Mouse (Mus musculus) frontal cortex, adult 2 months (tissue): ENCODE measurements at regions not wholly inside any gene's neighbourhood (a gene's known extent, or its start where the extent isn't known, plus 50 kb on each side); places are given as distances from the start of the nearest gene placed in this dataset.

Source experiments
- DNase-seq, 2 experiments: peaks; one replicate each; pipeline ENCODE4 v3.0.0; 2022; ENCODE audit warnings: low spot score in 1 of 2; ENCODE audit errors: extremely low spot score in 1 of 2

DNA sequence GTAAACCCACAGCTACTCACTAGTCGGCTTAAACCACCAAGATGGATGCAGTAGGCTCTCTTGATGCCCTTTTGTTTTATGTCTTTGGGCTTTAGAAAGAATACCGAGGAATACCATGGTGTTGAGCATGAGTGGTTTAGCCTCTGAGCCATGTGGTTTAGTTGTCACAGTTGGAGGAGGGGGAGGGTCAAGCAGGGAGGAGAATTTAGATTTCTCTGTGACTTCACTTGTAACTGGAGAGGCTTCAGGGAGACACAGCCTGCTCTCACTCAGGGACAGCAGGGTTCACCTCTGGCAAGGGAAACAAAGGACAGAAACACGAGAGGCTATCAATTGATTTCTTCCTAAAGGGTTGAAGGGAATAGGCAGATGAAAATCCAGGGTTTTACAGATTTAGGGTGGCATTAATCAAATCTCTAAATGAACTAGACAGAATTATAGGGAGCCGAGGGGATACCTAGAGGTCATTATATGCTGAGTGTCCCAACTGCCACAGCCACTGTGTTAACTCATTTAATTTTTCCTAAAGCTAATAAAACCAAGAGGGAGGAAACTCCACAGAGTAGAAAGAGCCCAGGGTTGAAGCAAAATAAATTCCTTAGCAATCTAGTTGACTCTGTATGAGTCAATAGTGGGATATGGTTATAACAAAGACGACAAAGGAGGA, 2113.7 kb upstream of the 5930422O12Rik start:
- no peak for DNase-seq

DNA sequence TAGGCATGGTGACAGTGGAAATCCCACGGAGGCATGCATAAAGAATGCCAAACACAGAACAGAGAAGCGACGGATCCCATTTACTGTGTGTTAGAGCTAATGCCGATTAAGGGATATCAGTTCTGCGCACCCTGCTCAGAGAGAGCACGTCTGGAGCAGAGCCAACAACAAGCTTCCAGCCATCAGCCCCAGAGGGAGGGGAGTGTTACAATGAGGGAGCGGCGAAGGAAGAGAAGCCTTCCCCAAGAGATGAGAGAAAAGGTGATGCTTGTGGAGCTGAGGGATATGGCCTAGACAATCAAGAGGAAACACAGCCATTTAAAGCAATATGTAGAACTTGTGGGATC, 2113.2 kb upstream of the 5930422O12Rik start:
- DNase-seq = no peak

DNA sequence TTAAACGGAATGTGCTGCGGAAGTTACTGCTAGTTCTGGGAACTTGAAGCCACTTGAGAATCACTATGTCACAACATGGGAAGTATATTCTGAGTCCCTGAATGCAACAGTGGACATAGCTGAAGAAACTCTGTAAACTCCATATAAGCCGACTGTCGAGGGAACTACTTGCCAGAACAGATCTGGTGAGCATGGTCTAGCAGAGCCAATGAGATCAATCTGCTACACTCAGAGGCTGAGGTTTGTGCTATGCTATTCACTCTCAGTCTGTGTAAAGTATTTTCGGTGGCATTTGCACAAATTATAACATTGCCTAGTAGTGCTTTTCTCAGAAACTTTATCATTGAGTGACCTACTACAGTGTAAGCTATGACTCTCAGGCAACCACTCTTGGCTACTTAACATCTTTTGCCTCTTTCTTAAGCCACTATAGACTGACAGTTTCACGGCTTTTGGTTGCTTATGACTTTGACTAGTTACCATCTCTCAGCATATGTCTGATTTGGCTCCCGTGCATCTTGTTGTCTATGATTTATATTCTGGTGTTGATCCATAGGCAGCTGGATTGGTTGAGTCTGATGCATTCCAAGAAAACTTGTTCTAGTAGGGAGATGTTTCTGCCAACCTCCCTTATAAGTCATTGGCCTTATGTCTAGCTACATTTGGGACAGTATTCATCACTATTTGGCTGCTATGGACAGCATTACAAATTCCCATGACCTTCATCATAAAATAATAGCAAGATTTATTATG, 2094.8 kb upstream of the 5930422O12Rik start:
- DNase-seq = no peak

DNA sequence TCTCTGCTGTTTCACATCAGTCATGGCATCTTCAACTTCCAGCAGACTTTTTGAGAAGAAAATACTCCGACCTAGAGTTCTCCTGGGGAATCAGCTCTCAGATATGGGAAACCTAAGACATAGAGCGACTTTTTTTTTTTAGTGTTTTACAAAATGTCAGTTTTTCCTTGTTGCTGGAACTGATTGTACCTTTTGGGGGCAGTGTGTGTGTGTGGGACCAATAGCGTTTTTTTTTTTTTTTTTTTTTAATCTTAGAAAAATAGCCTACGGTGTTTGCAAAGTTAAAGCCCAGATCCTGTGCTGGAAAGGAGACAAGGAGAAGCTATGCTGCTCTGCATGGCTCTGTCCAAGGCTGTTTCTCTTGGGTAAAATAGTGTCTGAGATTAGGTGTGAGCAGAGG, 2080.0 kb upstream of the 5930422O12Rik start:
- DNase-seq = no peak

DNA sequence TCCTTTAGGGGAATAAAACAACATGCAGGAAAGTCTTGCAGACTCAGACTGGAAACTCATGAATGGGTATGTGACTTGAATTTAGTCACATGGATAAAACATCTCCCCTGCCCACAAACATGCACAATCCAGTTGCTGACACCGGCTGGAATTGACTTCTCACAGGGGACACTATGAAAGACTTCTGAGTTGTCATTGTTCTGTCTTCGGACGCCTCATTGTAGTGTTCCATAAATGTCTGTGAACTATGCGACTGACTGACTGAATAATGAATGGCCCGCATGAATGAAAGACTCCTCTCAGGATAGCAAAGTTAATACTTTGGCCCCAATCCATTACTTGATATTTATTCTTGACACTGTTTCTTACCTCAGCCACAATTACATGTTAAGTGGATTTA, 2058.9 kb upstream of the 5930422O12Rik start:
- DNase-seq = no peak

DNA sequence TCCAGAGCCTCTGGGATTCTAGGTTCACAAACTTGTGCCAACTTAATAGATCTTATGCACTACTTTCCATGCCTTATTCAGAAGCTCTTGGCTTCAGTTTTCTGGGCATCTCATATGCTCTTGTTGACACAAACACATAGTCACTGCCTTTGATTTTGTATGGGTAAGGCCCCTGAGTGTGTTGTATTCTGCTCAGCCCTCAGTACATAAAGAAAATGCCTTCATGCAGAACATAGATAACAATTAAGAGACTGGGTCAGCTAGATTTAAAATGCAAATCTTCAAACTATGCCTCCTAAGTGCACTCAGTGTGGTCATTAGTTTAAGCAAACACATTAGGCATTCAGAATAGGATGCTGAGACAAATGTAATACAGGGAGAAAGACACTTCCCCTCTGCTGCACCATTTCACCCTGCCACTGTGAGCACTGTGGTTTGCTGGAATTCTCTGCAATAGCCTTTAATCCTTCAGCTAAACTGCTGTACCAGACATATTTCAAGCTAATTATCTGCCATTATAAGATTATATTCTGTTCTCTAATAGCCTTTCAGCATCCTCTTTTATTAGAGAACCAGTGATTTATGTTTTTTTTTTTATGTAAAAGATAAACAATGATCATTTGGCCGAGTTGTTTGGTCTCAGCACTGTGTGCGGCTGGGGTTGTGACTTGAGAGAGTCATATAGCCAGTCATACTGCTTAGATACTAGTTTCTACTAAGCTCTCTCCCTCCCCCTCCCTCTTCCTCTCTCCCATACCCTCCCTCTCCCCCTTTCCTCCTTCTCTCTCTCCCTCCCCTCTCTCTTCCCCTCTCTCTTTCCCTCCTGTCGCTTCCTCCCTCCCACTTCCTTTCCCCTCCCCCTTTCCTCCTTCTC, 2058.1 kb upstream of the 5930422O12Rik start:
- DNase-seq = no peak

DNA sequence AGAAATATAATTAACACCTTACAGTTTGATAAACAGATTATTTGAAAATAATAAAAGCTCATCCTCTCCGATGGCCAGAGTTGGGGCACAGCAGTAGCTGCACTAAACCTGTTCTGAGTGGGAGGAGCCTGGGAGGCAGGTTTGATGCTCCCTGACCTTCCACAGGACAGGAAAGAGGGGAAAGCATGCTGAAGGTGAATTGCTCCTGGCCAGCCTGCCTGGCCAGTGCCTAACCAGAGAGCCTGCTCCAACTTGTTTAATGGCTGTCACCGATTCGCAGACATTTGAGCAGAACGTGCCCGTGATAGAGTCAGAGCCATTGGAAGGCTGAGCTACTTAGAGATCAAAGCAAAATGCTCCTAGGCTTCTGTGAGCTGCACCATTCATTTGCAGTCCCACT, 2056.9 kb upstream of the 5930422O12Rik start:
- DNase-seq = no peak

DNA sequence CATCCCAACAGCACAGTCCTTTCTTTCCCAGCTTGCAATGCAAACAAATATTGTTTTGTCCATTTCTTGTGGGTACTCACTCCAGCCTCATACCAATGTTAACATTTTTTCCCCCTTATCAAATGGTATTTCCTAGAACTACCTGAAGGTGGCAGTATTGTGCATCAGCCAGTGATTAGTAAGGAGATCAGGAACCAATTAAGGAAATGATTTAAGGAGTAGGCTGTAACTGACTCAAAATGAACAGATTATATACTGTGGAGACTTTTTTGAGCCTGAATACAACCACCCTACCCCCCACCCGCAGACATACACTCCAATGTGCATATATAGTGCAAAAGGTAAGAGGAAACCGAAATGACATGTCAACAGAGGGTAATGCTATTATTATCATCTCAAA, 2056.1 kb upstream of the 5930422O12Rik start:
- peak in 1 of 2 experiments; percentile 36 for DNase-seq

DNA sequence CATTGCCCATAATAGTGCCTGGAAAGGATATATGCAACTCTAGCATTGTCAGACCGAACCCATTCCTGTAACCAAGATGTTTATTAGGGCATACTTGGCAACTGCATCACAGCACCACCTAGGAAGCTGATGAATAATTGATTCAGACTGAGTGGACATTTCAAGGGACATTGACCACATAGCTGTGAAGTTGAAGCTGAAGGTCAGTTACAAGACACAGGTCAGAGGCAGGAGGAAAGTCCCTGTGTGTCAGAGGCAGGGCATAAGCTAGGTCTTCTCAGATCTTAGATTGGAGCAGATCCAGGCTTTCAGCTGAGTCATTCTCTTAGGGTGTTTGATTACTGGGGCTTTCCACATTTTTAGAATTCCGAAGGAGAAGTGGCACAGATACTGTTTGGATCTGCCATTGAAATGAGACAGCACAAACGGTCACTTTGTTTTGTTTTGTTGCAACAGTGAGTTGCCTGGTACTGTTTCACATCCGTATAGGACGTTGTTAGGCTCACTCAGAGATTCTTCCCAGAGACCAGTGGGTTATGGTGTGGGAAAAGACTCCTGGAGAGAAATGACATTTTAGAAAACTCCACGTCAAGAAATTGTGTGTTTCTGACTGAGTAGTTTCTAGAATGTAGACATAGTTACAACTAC, 2055.2 kb upstream of the 5930422O12Rik start:
- DNase-seq = peak in 1 of 2 experiments; percentile 5

DNA sequence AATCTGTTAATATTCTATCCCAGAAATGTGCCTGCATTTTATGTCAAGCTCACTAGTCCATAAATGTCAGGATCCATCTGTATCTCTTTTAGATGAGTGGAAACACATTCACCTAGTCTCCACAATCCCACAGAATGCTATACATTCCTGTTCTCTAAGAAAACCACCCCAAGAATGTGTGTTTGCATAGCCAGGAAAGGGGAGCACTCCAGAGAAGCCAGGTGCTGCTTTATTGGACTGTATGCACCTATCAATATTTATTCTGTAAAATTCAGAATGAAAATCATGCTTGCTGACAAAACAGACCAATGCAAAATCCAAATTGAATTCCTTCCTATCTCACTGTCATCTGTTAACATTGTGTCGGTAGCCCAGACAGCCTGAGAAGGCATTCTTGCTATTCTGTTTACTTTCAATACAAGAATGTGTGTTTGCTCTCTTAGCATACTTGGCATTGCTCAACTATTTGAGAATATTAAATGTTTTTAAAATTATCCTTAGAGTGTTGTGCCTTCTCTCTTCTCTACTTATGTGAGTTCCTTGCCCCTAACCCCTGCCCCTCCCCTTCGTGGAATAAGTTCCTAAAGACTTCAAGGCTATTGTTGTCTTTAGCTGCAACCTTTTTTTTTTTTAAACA, 2050.7 kb upstream of the 5930422O12Rik start:
- DNase-seq = no peak

DNA sequence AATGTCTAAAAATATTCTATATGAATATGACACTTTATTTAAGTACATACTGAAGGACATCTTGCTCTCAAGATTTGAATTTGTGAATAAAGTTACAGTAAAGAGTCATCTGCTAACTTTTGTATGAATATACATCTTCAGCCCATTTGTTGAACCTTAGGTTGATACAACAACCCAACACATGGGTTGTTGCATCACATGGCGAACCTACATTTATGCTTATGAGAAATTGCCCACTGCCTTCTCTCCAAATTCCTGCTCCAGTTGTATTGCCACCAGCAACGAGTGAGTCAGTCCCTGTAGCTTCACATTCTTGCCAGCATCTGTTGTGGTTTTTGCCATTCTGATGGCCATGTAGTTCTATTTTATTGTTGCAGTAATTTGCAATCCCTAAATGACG, 2023.7 kb upstream of the 5930422O12Rik start:
- DNase-seq = no peak

DNA sequence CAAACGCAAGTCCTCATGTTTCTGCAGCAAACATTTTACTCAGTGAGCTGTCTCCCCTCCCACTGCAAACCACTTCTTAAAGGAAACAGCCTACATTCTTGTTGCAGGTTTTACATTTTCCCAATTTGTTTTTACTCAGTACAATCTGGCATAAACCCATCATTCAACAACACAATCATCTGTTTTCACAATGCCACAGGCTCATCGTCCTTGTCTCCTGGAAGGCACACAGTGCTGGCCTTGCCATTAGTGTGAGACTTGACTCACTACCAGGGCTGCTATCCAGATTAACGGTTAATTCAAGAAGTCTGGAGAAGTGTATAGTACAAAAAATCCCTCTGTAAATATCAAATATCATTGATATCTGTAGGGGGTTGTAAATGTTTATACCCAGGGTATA, 2006.3 kb upstream of the 5930422O12Rik start:
- no peak for DNase-seq

DNA sequence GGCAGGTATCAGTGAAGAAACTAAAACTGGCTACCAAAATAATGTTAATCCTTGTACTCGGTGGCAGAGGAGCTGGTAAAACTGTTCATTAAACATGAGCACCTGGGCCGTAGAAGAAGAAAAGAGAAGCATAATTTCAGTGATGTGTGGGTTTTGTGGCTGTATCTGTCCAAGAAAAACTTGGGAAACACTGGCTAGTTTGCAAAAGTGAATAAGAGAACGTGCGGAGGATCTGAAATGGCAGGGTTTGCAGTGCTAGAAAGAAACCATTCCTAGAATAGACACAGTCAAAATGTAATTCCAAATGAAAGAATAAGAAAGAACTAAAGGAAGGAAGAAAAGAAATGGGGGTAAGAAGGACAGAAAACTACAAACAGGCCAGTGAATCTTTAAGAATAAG, 2000.8 kb upstream of the 5930422O12Rik start:
- DNase-seq = peak; percentile 4 to 24

DNA sequence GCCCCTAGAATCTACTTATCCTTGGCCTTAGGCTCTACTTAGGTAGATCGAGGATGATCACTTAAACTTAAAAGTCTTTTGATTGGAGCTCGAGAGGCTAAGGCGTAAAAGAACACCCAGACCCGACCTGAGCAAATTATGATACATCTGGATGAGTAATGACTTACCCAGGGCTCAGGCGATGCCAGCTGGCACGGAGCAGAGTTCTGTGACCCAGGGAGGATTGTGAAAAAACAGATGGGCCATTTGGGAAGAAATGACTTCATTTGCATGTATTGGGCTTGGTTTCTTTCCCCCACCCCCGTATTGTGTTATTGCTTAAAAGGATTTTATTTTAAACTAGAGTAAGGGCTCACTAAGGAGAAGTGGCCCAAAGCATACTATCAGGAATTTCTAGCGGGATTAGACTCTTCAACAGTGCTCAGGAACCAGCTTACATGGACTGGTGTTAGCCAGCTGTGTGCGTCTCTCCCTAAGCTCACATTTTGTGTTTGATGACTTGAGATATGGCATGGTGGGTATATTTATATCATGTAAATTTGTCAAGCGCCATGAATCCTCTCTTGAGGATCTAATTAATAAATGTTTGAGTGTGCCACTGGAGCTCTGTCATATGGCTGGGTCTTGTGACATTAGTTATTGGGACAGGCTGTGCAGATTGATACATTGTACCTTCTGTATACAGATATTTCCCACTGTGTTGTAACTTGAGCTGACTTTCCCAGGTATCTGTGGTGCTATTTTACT, 1991.9 kb upstream of the 5930422O12Rik start:
- DNase-seq = no peak

DNA sequence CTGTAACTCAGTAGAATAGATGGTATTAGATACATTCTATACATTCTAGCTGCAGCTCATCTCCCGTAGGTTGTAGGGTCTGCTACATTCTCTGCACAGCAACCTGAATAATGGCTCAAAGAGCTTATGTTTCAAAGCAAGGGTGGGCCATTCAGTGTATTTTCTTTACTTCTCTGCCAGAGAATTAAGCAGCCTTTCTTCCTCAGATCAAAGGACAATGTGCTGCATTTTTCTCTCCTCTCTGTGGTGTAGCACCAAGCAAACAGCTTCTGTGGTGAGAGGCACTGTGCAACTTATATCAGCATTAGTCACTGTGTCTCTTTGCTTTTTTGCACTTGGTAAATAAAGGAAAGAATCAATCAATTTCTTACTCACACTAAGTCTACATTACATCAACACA, 1983.7 kb upstream of the 5930422O12Rik start:
- no peak for DNase-seq

DNA sequence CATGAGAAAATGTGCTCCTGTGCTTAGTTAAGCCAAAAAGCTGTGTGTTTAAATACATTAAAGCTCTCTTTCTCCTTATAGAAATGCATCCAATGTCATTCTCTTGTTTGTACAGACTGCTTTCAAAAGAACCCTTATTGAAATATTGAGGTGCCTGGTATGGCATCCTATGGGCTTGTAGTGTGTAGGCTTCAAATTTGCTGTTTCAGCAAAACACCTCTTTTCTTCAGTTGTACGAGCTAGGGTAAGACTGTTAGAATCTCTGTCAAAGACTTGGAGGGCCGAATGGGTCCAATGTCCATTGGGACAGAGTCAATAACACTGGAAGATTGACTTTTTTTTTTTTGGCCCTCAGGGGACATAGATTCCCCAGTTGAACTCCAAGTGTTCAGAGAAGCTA, 1980.5 kb upstream of the 5930422O12Rik start:
- no peak for DNase-seq

DNA sequence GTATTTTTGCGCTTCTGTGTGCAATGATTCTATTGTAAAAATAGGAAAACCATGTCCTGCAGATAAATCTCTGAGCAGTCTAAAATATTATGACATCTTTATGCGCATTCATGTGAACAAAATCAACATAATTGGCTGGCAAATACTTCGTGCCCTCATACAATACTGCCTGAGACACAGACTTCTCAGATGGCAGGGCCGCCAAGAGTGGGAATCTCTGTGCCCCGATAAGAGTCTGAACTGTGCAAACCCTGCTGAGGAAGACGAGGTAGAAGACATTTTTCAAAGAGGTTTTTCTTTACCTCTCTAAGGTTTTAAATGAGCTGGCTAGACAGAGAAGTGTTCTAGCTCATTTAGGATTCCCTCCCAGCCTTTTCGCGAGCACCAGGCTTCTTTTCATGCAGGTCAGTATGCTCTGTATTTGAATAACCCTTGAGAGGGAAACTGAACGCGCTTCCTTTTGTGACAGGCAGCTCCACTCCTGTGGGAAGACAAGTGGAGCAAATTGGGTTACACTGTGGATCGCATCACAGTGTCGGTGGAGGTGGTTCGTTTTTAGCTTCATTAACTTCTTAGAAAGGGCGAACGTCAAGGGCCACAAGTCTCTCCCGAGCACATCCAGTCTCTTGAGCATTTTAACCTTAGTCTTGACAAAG, 1973.6 kb upstream of the 5930422O12Rik start:
- no peak for DNase-seq

DNA sequence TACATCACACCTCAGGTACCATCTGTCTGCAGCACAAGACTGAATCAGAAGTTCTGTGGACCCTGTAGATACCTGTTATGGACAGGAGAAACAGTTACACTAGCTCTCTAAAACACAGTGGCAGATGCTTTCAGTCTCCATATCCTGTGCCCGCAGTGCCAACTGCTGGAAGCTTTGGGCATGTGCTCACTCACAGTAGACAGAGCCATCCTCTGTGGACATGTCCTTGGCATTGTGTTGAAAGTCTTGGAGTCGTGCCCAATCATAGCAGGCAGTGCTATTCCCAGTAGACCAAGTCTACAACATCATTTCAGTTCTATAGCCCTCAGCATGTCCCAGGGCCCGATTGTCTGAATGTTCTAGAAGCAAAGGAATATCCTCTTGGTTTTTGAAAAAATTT, 1968.2 kb upstream of the 5930422O12Rik start:
- DNase-seq = peak in 1 of 2 experiments; percentile 13
